Mouse (Mus musculus): Measurements from ENCODE around the gene Rslcan18.
"Not testable (repeated sequence)": the region's sequence is repeated elsewhere in the genome, so short reads cannot be mapped to it uniquely, and the experiment has no call there.

Gene Rslcan18

GRCm38 (mm10) chr13:67116163-67116562 lies at the start of gene Rslcan18:
Rslcan18 (minus strand) TSS chr13:67116263.
- DNase-seq: not testable (repeated sequence)

- peak; percentile 87 to 90 for DNase-seq
Measured at GRCm38 (mm10) chr13:67128038-67128721, 12.1 kb upstream of the Rslcan18 start.

GRCm38 (mm10) chr13:67127507-67127906 lies 11.4 kb upstream of the Rslcan18 start:
- not testable (repeated sequence) for DNase-seq

DNA sequence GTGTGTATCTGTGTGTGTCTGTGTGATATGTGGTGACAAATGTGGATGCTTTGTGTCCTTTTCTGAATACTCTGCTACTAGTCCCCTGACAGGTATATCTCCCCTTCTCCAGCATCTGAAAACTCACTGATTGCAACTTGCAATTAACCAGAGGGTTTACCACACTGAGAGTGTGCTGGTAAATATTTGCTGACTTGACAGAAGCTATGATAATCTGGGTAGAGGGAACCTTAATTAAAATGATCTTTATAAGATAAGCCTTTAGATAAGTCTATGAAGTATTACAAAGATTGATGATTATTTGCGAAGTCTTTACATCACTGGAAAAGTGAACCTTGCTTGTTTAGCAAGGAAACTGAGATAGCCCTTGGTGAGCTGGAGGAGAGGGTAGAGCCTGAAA lies 8.4 kb upstream of the Rslcan18 start:
- DNase-seq: no peak

GRCm38 (mm10) chr13:67121360-67121759 lies 5.3 kb upstream of the Rslcan18 start, which contains the start of gene Zfp759:
Zfp759 (plus strand) TSS chr13:67121660.
- not testable (repeated sequence) for DNase-seq

DNA sequence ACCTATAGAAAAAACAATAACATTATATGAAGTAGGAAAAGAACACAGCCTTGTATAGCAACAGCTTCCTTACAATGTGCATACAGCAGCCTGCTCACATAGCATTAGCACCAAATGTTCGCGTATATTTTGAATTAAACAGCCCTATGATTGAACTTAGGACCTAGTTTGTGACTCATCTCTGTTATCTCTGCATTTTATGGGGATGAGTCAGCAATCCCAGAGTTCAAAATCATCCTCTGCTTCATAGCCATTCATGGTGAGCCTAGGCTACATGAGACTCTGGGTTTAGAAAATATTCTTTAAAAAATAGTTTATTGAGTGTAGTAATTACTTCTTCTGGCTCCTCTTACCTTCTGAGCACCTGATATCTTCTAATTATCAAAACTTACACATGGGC lies 2.8 kb downstream of the Rslcan18 start:
- no peak for DNase-seq

DNA sequence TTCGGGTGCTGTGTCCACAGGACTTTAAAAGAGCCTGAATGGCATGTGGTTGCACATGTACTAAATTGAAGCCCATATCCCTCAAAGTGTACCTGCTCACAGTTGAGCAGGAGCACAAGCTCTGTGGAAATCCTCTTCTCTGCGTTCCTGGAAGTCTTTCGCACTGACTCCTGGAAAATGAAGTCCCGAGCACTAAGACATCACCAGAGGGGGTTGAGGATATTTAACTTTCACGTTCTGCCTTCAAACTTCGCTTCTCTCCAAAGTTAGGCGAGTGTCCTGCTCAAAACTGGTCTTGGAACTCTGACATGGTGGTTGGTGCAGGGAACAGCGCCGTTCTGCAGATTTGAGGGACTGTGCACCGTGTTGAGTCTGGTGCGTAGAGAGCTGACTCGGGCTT lies 4.0 kb downstream of the Rslcan18 start:
- DNase-seq: peak; percentile 17 to 19

GRCm38 (mm10) chr13:67108821-67109206 lies 7.2 kb downstream of the Rslcan18 start:
- peak in 1 of 2 experiments; percentile 50 for DNase-seq

GRCm38 (mm10) chr13:67108194-67108820 lies 7.8 kb downstream of the Rslcan18 start, which contains the start of gene Gm28557:
Gm28557 (minus strand) TSS chr13:67108604.
- DNase-seq: peak; percentile 92 to 96

- no peak for DNase-seq
Measured at GRCm38 (mm10) chr13:67107681-67108080, 8.4 kb downstream of the Rslcan18 start.

GRCm38 (mm10) chr13:67097876-67098275 lies 18.2 kb downstream of the Rslcan18 start, which contains the start of gene Zfp708:
Zfp708 (minus strand) TSS chr13:67097976.
- no peak for DNase-seq

DNA sequence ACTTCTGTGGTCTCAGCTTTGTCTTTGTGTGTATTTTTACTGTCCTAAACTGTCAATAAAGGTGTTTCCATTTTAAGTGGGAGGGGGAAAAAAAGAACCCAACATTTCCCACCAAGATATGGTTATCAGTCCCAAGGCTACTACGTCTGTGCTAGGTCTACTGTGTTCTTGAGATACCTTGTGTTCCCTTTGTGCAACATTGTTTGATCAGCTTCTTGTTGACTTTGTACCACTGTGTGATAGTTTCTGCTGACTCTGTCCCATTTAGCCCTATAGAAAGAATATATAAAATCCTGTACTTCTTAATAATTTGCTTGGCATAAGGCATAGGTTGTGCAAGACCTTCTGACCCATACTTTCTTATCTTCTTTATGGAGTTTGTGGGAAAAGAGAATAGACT lies 25.9 kb downstream of the Rslcan18 start:
- DNase-seq: no peak

DNA sequence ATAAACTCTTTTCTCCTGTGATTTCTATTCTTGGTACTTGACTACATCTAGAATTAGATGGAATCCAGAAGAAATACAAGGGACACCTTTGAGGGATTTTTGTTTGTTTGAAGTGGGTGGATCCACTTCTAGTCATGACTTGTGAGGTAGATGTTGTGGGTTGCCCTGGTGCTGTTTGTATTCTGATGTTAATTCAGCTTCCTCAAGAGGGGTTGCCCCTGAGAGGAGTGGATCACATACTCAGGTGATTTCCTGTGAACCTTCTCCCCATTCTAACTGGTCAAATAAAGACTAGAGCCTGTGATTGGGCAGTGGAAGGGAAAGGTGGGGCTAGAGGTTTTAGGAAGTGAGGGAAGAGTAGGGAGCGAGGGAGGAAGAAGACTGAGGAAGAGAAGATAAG lies 34.1 kb downstream of the Rslcan18 start:
- peak in 1 of 2 experiments; percentile 41 for DNase-seq

- DNase-seq: peak; percentile 83 to 86
Measured at GRCm38 (mm10) chr13:67081142-67081713, 34.8 kb downstream of the Rslcan18 start.

GRCm38 (mm10) chr13:67077244-67077643 lies 38.8 kb downstream of the Rslcan18 start:
- no peak for DNase-seq

GRCm38 (mm10) chr13:67072786-67073185 lies 43.3 kb downstream of the Rslcan18 start:
- no peak for DNase-seq

- no peak for DNase-seq
Measured at GRCm38 (mm10) chr13:67065386-67065785, 50.7 kb downstream of the Rslcan18 start.

GRCm38 (mm10) chr13:67062427-67062826 lies 53.6 kb downstream of the Rslcan18 start:
- no peak for DNase-seq

- peak; percentile 94 to 96 for DNase-seq
Measured at GRCm38 (mm10) chr13:67060786-67061358, 55.2 kb downstream of the Rslcan18 start, which contains the start of gene Zfp712. Zfp712 (minus strand) TSS chr13:67061170.

DNA sequence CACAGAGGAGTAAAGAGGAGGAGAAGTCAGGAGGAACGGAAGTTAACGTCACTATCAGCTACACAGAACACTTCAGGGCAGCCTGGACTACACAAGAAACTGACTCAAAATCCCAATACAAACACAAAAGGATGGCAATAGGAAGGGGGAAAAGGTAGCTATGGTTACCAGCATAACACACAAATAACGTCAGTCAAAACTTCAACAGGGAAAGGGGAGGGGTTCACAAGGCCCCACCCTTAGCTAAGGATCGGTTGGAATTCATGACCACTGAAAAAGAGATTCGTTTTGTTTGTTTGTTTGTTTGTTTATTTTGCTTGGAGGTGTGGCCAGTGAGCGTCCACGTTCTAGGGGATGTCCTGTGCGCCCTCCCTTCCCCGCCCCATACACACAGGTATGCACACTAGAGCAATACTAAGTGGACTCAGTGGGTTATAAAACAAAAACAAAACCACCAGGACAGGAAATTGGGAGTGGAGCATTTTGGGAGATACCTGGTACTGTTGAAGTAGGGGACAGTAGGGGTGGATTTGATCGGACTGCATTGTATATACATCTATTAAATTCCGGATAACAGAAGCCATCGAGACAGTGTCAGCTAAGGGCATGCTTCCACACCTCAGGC lies 55.8 kb downstream of the Rslcan18 start:
- DNase-seq: peak in 1 of 2 experiments; percentile 21
